Mouse (Mus musculus) heart, embryonic 16.5 days (tissue): ENCODE measurements around the gene Mr1. TPM values are rescaled to one million over a fixed set of nuclear protein-coding genes. Genes with fewer than 3 reads are reported as not detected.

Source experiments
- ATAC-seq: fragments of 200-750 bp; cut with Nextera tagmentation; replicated peaks from 2 replicates; pipeline ENCODE4 v1.8.0; 2017; ENCODE audit warnings: moderate number of reproducible peaks; ENCODE audit not compliant: insufficient read depth, low FRiP score; ENCODE audit errors: extremely low read depth
- H3K27ac ChIP-seq: fragments of 300-500 bp; sonication (generic); 2 replicates; pipeline ENCODE4 v1.5.1; 2014; ENCODE audit warnings: mild to moderate bottlenecking, low read length, control low read depth, moderate library complexity
- H3K27me3 ChIP-seq: fragments of 300-500 bp; sonication (generic); 2 replicates; pipeline ENCODE4 v1.6.1; 2014; ENCODE audit warnings: low read length, mixed read lengths; ENCODE audit not compliant: control insufficient read depth, insufficient read depth
- H3K36me3 ChIP-seq: fragments of 300-500 bp; sonication (generic); 2 replicates; pipeline ENCODE4 v1.6.1; 2014; ENCODE audit not compliant: control insufficient read depth, insufficient read depth
- H3K4me1 ChIP-seq: fragments of 300-500 bp; sonication (generic); 2 replicates; pipeline ENCODE4 v1.6.1; 2014; ENCODE audit warnings: low read length, mixed read lengths; ENCODE audit not compliant: control insufficient read depth, insufficient read depth
- H3K4me2 ChIP-seq: fragments of 300-500 bp; sonication (generic); 2 replicates; pipeline ENCODE4 v1.6.1; 2014; ENCODE audit warnings: low read depth, mild to moderate bottlenecking, control low read depth, low read length
- H3K4me3 ChIP-seq: fragments of 300-500 bp; sonication (generic); 2 replicates; pipeline ENCODE4 v1.5.1; 2014; ENCODE audit warnings: mild to moderate bottlenecking, control low read depth, low read length
- H3K9ac ChIP-seq: fragments of 300-500 bp; sonication (generic); 2 replicates; pipeline ENCODE4 v1.6.1; 2014; ENCODE audit warnings: low read length, control low read depth
- H3K9me3 ChIP-seq: fragments of 300-500 bp; sonication (generic); replicated peaks from 2 replicates; pipeline ENCODE4 v1.6.1; 2016; ENCODE audit warnings: low read length; ENCODE audit not compliant: control insufficient read depth
- WGBS: fragments of 180-500 bp; shearing (Covaris S2); extraction: QIAGEN DNeasy Blood & Tissue Kit; methylation state at CpG from one replicate; pipeline ENCODE4 v1.1.7; 2014; 5-methylcytosine and 5-hydroxymethylcytosine counted together
- polyA plus RNA-seq: library from polyadenylated mRNA; unstranded; fragments of >200 nt; fragmentation: Nextera tagmentation; extraction: Ambion mirVana; gene quantifications from 2 replicates; pipeline ENCODE4 v1.2.1, GENCODE M21; 2015

The Mr1 gene
- polyA plus RNA-seq, 1 experiment from 2014 or later: 10.4 TPM

DNA sequence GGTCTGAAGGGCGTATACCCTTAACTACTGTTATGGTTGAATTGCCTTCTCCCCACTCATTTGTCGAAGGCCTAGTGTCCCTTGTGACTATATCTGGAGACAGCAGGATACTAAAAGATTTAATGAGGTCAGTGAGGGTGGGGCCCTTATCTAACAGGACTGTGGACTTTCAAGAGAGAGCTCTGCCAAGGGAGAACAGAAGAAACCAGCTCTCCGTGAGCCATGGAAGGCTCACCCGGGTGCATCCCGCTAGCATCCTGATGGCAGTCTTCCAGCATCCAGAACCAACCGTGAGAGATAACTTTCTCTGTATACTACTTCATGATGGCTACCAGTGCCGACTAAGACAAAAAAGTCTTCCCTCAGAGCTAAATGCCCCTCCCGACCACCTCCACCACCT is 61.8 kb downstream of the Mr1 start:
- Histone ChIP-seq H3K27ac (0 out of 2 replicates have a peak overlapping the region, but pooled peaks have one; percentile 29), H3K4me3 (no peak overlapping the region), H3K9me3 (no peaks in the 10 kb centered on the region), H3K4me1 (peaks cover 57% of the 10 kb centered on the region), H3K4me2 (no peak overlapping the region), H3K9ac (no peak overlapping the region), H3K36me3 (no peaks in the 10 kb centered on the region), H3K27me3 (no peaks in the 10 kb centered on the region)
- no peak for ATAC-seq
- WGBS: 41% methylated on average over 8 of the region's 8 CpGs

DNA sequence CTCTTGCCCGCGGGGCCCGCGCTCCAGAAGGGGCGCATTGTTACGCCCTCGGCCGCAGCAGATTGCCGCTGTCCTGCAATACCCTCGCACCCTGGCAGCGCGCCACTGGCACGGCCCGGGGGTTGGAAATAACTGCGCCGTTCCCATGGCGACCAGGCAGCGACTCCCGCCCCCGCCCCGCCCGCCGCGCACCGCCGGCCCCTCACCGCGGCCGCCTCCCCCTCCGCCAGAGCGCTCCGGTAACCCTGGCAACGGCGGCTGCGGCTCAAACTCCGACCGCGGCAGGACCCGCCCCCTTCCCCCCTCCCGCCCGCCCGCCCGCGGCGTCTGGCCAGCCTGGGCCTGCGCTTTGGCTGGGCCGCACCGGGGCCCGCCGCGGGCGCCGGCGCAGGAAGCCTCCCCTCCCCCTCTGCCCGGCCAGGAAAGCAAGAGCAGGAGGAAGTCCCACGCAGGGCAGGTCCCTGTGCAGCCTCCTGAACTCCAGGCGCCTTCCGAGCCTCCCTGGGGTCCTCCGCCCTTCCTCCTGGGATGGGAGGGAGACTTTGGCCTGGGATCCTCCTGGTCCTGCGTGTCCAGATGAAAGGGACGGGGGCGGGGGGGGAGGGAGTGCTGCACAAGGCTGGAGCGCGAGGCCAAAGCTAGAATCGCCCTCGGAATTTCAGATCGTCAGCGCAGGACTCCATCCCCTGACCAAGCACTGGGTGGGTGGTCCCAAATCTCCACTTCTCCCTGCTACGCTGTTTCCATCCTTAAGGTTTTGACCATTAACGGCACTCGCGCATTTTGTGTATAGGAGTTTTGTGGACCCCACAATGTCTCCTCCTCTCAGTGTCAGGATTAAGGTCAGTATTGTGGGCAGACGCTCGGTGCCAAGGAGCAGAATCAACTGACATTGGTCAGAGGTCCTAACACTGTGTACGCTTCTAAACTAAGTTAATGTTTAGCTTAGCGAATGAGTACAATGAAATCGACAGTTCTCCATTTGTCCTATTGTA is 63.0 kb downstream of the Mr1 start:
- peak overlapping the region; percentile 78 for H3K9ac ChIP-seq
- no peaks in the 10 kb centered on the region for H3K9me3 ChIP-seq
- peak overlapping the region; percentile 44 for H3K4me3 ChIP-seq
- H3K4me2 ChIP-seq: peak overlapping the region; percentile 90
- WGBS: 2% methylated on average over 51 of the region's 77 CpGs
- peak overlapping the region; percentile 92 for H3K27ac ChIP-seq
- H3K4me1 ChIP-seq: peaks cover 46% of the 10 kb centered on the region
- no peaks in the 10 kb centered on the region for H3K36me3 ChIP-seq
- peak; percentile 96 for ATAC-seq
- H3K27me3 ChIP-seq: no peaks in the 10 kb centered on the region

DNA sequence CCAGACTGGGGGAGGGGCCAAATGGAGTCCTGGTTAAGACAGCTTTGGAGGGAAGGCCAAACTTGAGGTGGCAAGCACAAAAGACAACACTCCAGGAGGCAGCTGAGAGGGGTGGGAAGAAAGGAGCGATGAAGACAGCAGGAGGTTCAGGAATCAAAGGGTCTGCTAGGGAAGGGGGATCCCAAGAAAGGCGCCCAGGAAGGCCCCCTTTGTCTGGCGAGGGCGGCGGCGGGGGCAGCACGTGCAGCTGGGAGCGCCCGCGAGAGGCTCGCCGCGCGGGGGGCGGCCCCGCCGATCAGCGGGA is 63.7 kb downstream of the Mr1 start:
- 0% methylated on average over 16 of the region's 18 CpGs for whole genome bisulfite sequencing
- no peaks in the 10 kb centered on the region for H3K27me3 ChIP-seq
- peak overlapping the region; percentile 78 for H3K9ac ChIP-seq
- H3K4me2 ChIP-seq: peak overlapping the region; percentile 90
- peak overlapping the region; percentile 92 for H3K27ac ChIP-seq
- H3K36me3 ChIP-seq: no peaks in the 10 kb centered on the region
- no peak; the same call in 1 of the 2 replicates for ATAC-seq
- H3K4me1 ChIP-seq: peaks cover 46% of the 10 kb centered on the region
- H3K4me3 ChIP-seq: peak overlapping the region; percentile 44
- no peaks in the 10 kb centered on the region for H3K9me3 ChIP-seq

DNA sequence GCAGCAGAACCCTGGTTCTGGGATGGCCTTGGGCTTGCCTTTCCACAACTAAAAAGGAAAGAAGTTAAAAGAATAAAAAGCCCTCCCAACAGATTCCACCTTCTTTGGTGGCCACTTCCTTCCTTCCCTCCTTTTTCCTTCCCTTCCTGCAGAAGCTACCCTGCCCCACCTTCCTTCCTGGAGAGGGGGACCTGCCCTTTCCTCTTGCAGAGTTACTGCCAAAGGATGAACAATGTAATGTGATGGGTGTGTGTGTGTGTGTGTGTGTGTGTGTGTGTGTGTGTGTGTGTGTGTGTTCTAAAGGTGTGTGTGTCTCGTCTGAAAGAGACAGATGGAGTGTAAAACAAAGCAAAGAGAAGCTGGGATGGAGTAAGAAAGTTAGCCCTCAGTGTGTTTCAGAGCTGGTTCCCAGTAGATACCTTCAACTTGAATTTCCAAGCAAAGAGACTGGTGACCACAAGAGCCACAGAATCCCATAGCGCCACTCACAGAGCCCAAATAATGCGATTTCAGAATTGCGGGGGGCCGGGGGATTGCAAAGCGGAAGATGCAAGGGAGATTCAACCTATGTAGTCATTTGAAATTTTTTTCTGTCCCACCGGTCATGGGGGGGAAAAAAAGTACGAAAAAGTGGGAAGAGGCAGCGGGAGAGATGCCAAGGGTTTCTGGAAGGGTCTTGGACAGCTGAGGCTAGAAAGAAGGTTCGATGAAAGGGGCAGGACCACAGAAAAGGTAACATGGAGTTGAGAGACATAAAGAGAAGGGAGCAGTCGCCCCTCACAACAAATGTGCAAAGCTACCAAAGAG is 64.3 kb downstream of the Mr1 start:
- Histone ChIP-seq H3K27me3 (no peaks in the 10 kb centered on the region), H3K4me1 (peaks cover 44% of the 10 kb centered on the region), H3K9me3 (no peaks in the 10 kb centered on the region), H3K9ac (peak overlapping the region; percentile 78), H3K36me3 (no peaks in the 10 kb centered on the region), H3K4me2 (peak overlapping the region; percentile 90), H3K27ac (peak overlapping the region; percentile 92), H3K4me3 (peak overlapping the region; percentile 44)
- WGBS: 20% methylated on average over 11 of the region's 11 CpGs
- ATAC-seq: no peak

DNA sequence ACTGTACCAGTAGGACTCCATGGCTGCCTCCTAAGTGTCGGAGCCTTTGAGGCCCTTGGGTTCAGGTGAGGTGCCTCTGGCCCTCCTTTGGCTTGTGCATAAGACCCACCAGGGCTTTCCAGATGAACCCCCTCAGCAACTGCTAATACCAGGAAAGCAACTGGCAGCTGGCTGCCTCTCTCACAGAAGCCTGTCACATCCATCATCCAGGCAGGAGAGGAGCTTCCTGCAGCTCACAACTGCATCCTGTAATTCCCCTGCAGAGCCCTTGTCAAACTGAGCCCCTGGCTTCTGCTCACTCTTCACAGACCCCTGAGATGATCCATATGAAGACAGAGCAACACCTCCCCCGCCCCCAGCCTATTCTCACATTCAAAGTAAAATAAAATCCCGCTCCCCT is 68.9 kb downstream of the Mr1 start:
- Histone ChIP-seq H3K9me3 (no peaks in the 10 kb centered on the region), H3K4me2 (no peak overlapping the region), H3K9ac (no peak overlapping the region), H3K36me3 (no peaks in the 10 kb centered on the region), H3K27ac (no peak overlapping the region), H3K27me3 (no peaks in the 10 kb centered on the region), H3K4me3 (no peak overlapping the region), H3K4me1 (peaks cover 9% of the 10 kb centered on the region)
- WGBS: 65% methylated on average over 3 of the region's 3 CpGs
- ATAC-seq: no peak

Other genes starting within 250 kb of the Mr1 start
- 3.6 and 3.9 TPM in 2 replicates for gene Ier5, start 47.2 kb downstream of the Mr1 start, polyA plus RNA-seq
- 53.4 and 54.0 TPM in 2 replicates for gene Stx6, start 11.9 kb upstream of the Mr1 start, polyA plus RNA-seq
- 9.1 and 10.9 TPM in 2 replicates for gene BC034090, start 97.6 kb upstream of the Mr1 start, polyA plus RNA-seq